Mouse (Mus musculus) forebrain, embryonic 10.5 days (tissue): ENCODE measurements around the gene Dact2. TPM values are rescaled to one million over a fixed set of nuclear protein-coding genes. Genes with fewer than 3 reads are reported as not detected.

Source experiments
- DNase-seq: peaks from one replicate; pipeline ENCODE4 v3.0.0-alpha.2; 2017; ENCODE audit warnings: low spot score; ENCODE audit errors: extremely low spot score
- H3K27ac ChIP-seq: fragments of 300-500 bp; sonication (generic); 2 replicates; pipeline ENCODE4 v1.5.1; 2016; ENCODE audit warnings: mild to moderate bottlenecking
- H3K27me3 ChIP-seq: fragments of 300-500 bp; sonication (generic); 2 replicates; pipeline ENCODE4 v1.6.1; 2016; ENCODE audit warnings: mild to moderate bottlenecking; ENCODE audit not compliant: poor library complexity, severe bottlenecking
- H3K36me3 ChIP-seq: fragments of 300-500 bp; sonication (generic); replicated peaks from 2 replicates; pipeline ENCODE4 v1.6.1; 2016; ENCODE audit warnings: mild to moderate bottlenecking, moderate library complexity
- H3K4me1 ChIP-seq: fragments of 300-500 bp; sonication (generic); 2 replicates; pipeline ENCODE4 v1.6.1; 2016
- H3K4me3 ChIP-seq: fragments of 300-500 bp; sonication (generic); 2 replicates; pipeline ENCODE4 v1.5.1; 2016; ENCODE audit warnings: mild to moderate bottlenecking, moderate library complexity
- H3K9me3 ChIP-seq: fragments of 300-500 bp; sonication (generic); 2 replicates; pipeline ENCODE4 v1.6.1; 2016; ENCODE audit warnings: mild to moderate bottlenecking, moderate library complexity
- WGBS: fragments of 180-500 bp; shearing (Covaris S2); methylation state at CpG from one replicate; pipeline ENCODE4 v1.1.7; 2016; 5-methylcytosine and 5-hydroxymethylcytosine counted together
- polyA plus RNA-seq: library from polyadenylated mRNA; unstranded; fragments of >200 nt; fragmentation: Nextera tagmentation; extraction: Ambion mirVana; gene quantifications from 2 replicates; pipeline ENCODE4 v1.2.1, GENCODE M21; 2016

The Dact2 gene
- polyA plus RNA-seq, 1 experiment from 2014 or later = 0.52 TPM

- H3K27ac ChIP-seq = peak overlapping the region; percentile 81
- no peaks in the 10 kb centered on the region for H3K9me3 ChIP-seq
- H3K4me1 ChIP-seq = peaks cover 49% of the 10 kb centered on the region
- peak overlapping the region; percentile 73 for H3K4me3 ChIP-seq
- no peaks in the 10 kb centered on the region for H3K36me3 ChIP-seq
- peak; percentile 50 for DNase-seq
- H3K27me3 ChIP-seq = peaks cover 93% of the 10 kb centered on the region
- WGBS = under 1% methylated on average over 97 of the region's 97 CpGs
These were observed 773 bp downstream of the Dact2 start for GRCm38 (mm10) chr17:14203121-14203941.

DNA sequence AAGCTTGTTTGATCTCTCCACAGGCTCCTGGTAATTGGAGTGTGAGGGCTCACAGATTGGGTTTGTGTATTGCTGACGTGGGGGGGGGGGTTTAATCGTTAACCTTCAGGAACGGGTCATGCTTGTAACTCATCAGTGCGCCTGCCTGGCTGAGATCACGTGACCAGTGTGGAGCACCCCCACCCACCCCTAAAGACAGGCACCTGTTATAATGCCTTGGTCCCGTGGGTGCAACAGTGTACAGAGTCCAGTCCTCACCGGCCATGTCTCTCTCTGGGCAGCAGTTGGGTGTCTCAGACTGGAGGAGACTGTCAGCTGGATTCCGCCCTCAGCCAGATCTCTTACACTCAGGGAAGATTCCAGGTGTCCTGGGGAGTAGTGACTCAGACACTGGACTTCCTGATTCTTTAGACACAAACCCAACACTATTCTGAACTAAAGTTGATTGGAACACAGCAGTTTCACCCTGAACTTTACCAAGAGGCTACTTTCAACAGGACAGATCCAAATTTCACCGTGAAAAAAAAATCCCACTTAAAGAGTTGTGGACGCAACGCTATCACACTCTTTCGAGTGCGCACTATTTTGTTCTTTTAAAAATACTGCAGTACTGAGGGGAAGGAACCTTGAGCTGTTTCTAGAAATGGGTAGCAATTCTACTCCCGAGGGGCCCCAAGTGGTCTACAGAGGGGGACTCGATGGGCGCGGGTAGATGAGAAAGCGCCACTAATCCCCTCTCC is 1.6 kb downstream of the Dact2 start:
- Histone ChIP-seq H3K4me1 (peaks cover 49% of the 10 kb centered on the region), H3K4me3 (peak overlapping the region; percentile 73), H3K36me3 (0 out of 2 replicates have a peak, but pooled peaks cover 2% of the 10 kb centered on the region), H3K27me3 (peaks cover 95% of the 10 kb centered on the region), H3K9me3 (no peaks in the 10 kb centered on the region), H3K27ac (no peak overlapping the region)
- WGBS = 2% methylated on average over 18 of the region's 18 CpGs
- DNase-seq = peak; percentile 28

DNA sequence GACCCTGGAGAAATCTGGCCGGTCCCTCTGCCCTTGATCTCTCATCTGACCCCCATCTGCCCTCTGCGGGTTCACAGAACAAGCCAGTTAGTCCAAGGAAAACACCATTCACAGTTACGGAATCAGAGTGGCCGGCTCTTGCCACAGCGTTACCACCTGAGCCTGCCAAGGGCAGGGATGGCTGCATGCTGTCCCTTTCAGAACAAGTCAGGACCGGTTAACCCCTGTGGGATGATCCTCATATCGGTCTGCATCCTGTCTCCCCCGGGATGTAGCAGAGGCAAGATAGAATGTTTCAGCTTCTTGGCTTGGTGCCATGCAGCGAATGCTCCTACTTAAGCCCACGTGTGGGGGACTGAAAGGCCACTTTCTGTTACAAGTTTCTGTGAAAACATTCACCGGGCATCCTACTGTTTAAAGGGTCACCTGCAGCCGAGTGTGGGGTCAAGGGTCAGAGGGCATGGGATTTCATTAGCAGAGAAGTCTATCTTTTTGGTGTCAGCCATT is 2.8 kb downstream of the Dact2 start:
- Histone ChIP-seq H3K27me3 (peaks cover 93% of the 10 kb centered on the region), H3K4me1 (peaks cover 49% of the 10 kb centered on the region), H3K27ac (peak overlapping the region; percentile 25; the same call in 1 of the 2 replicates), H3K4me3 (peak overlapping the region; percentile 12; the same call in 1 of the 2 replicates), H3K9me3 (no peaks in the 10 kb centered on the region), H3K36me3 (peaks cover 11% of the 10 kb centered on the region)
- peak; percentile 30 for DNase-seq
- 8% methylated on average over 12 of the region's 12 CpGs for WGBS

DNA sequence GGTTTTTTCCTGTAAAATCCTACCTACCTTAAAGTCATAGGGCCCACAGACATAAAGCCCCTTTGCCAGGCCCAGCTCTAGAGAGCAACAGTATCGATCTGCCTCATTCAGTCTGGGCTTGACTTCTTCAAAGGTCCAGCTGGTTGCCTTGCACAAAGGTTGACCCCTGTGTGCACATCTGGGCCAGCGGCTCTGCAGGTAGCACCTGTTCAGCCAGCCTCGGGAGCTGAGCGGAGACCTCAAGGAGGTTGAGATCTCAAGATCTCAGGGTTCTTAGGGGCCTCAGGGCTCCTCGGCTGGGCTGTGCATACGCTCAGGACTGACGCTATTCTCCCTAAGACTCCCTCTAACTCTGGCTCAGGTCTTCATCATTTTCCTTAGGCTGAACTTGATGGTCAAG is 3.9 kb downstream of the Dact2 start:
- Histone ChIP-seq H3K27ac (no peak overlapping the region), H3K36me3 (peaks cover 21% of the 10 kb centered on the region), H3K9me3 (no peaks in the 10 kb centered on the region), H3K4me1 (peaks cover 49% of the 10 kb centered on the region), H3K27me3 (peaks cover 82% of the 10 kb centered on the region), H3K4me3 (no peak overlapping the region)
- 84% methylated on average over 7 of the region's 7 CpGs for WGBS
- DNase-seq = no peak

- Histone ChIP-seq H3K4me1 (peaks cover 49% of the 10 kb centered on the region), H3K4me3 (no peak overlapping the region), H3K27ac (no peak overlapping the region), H3K27me3 (peaks cover 76% of the 10 kb centered on the region), H3K36me3 (peaks cover 21% of the 10 kb centered on the region), H3K9me3 (no peaks in the 10 kb centered on the region)
- 63% methylated on average over 4 of the region's 4 CpGs for WGBS
- no peak for DNase-seq
These were observed 4.5 kb downstream of the Dact2 start for GRCm38 (mm10) chr17:14199621-14200020.

GRCm38 (mm10) chr17:14192924-14193323 is 11.2 kb downstream of the Dact2 start:
- Histone ChIP-seq H3K27me3 (peaks cover 13% of the 10 kb centered on the region), H3K4me3 (no peak overlapping the region), H3K4me1 (no peaks in the 10 kb centered on the region), H3K27ac (no peak overlapping the region), H3K36me3 (peaks cover 21% of the 10 kb centered on the region), H3K9me3 (no peaks in the 10 kb centered on the region)
- 73% methylated on average over 9 of the region's 9 CpGs for WGBS
- no peak for DNase-seq

- DNase-seq = no peak
- H3K27me3 ChIP-seq = peaks cover 8% of the 10 kb centered on the region; the same call in 1 of the 2 replicates
- no peak overlapping the region for H3K4me3 ChIP-seq
- peaks cover 19% of the 10 kb centered on the region for H3K36me3 ChIP-seq
- WGBS = 87% methylated on average over 4 of the region's 4 CpGs
- no peak overlapping the region for H3K27ac ChIP-seq
- no peaks in the 10 kb centered on the region for H3K4me1 ChIP-seq
- H3K9me3 ChIP-seq = no peaks in the 10 kb centered on the region
These were observed 11.7 kb downstream of the Dact2 start for GRCm38 (mm10) chr17:14192432-14192831.

- no peaks in the 10 kb centered on the region for H3K9me3 ChIP-seq
- no peaks in the 10 kb centered on the region for H3K27me3 ChIP-seq
- H3K36me3 ChIP-seq = no peaks in the 10 kb centered on the region
- DNase-seq = no peak
- no peak overlapping the region for H3K4me3 ChIP-seq
- H3K27ac ChIP-seq = no peak overlapping the region
- H3K4me1 ChIP-seq = no peaks in the 10 kb centered on the region
These were observed 15.6 kb downstream of the Dact2 start for GRCm38 (mm10) chr17:14188455-14188854.

- no peak overlapping the region for H3K27ac ChIP-seq
- DNase-seq = no peak
These were observed 17.0 kb downstream of the Dact2 start for GRCm38 (mm10) chr17:14187096-14187495.

GRCm38 (mm10) chr17:14186176-14186575 is 17.9 kb downstream of the Dact2 start:
- WGBS = 95% methylated on average over 3 of the region's 3 CpGs
- Histone ChIP-seq H3K27ac (no peak overlapping the region), H3K9me3 (no peaks in the 10 kb centered on the region), H3K4me3 (no peak overlapping the region), H3K36me3 (no peaks in the 10 kb centered on the region), H3K4me1 (no peaks in the 10 kb centered on the region), H3K27me3 (no peaks in the 10 kb centered on the region)
- no peak for DNase-seq

More at GRCm38 (mm10) chr17:14187096-14187495, 17.0 kb downstream of the Dact2 start:
- no peaks in the 10 kb centered on the region for H3K27me3 ChIP-seq
- no peak overlapping the region for H3K4me3 ChIP-seq
- H3K9me3 ChIP-seq = no peaks in the 10 kb centered on the region
- H3K4me1 ChIP-seq = no peaks in the 10 kb centered on the region
- H3K36me3 ChIP-seq = no peaks in the 10 kb centered on the region

DNA sequence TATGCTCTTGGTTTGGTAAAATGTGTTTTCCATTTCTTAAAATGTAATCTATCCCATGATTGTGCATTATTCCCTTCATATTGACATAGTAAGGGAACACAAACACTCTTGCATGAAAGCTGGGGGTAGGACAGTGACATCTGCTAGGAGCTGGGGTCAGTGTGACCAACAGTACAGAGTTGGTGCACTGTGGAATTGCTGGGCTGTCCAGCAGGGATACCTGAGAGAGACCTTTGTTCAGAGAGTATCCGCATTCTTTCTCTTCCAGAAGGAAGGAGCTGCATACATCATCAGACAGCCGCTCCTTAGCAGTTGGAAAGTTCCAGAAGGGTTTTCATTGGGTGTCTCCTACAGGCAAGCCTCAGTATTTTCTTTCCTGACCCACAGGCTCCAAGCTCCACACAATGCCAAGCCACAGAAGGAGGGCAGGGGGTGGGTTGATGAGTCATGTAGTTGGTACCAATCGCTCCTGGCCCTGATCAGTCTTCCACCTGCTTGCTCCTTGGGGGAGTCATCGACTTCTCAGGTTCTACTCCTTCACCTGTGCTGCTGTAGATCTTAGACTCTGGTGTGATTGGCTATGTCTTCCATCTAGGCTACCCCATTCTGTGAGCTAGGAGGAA is 19.8 kb downstream of the Dact2 start:
- peaks cover 2% of the 10 kb centered on the region; the same call in 1 of the 2 replicates for H3K27me3 ChIP-seq
- H3K4me1 ChIP-seq = no peaks in the 10 kb centered on the region
- no peaks in the 10 kb centered on the region for H3K36me3 ChIP-seq
- DNase-seq = no peak
- 93% methylated on average over 4 of the region's 4 CpGs for WGBS
- H3K9me3 ChIP-seq = no peaks in the 10 kb centered on the region
- no peak overlapping the region for H3K27ac ChIP-seq
- H3K4me3 ChIP-seq = no peak overlapping the region

DNA sequence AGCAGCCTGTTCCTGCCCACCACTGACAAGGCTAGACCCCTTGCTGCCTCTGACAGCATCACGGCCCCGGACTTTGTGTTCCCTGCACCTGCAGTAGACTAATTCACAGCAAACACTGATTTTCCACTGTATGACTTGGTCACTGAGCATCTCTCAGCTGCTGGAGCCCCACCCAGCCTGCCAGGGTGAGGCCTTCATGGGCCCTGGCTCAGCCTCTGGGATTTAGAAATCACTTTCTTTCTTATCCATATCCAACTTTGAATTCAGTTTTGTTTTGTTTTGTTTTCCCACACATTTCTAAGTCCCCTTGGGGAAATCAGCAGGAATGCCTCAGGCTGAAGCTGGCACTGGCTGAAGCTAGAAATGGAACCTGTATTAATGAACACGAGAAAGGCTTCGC is 20.4 kb downstream of the Dact2 start:
- Histone ChIP-seq H3K4me1 (peaks cover under 1% of the 10 kb centered on the region; the same call in 1 of the 2 replicates), H3K27me3 (peaks cover 6% of the 10 kb centered on the region; the same call in 1 of the 2 replicates), H3K9me3 (no peaks in the 10 kb centered on the region), H3K4me3 (no peak overlapping the region), H3K36me3 (no peaks in the 10 kb centered on the region), H3K27ac (no peak overlapping the region)
- 92% methylated on average over 4 of the region's 4 CpGs for WGBS
- no peak for DNase-seq
